Mouse (Mus musculus) heart, embryonic 15.5 days (tissue): ENCODE results near the gene Gas2l2. TPM values are rescaled to one million over a fixed set of nuclear protein-coding genes. Genes with fewer than 3 reads are reported as not detected.

ENCODE experiments used
- ATAC-seq: fragments of 200-750 bp; cut with Nextera tagmentation; replicated peaks from 2 replicates; pipeline ENCODE4 v1.8.0; 2017; ENCODE audit warnings: low read depth, moderate TSS enrichment; ENCODE audit not compliant: insufficient number of reproducible peaks, insufficient read depth, low FRiP score
- H3K27ac ChIP-seq: fragments of 300-500 bp; sonication (generic); 2 replicates; pipeline ENCODE4 v1.5.1; 2015; ENCODE audit warnings: mild to moderate bottlenecking, inconsistent platforms
- H3K27me3 ChIP-seq: fragments of 300-500 bp; sonication (generic); 2 replicates; pipeline ENCODE4 v1.6.1; 2015; ENCODE audit warnings: inconsistent platforms
- H3K36me3 ChIP-seq: fragments of 300-500 bp; sonication (generic); 2 replicates; pipeline ENCODE4 v1.6.1; 2015; ENCODE audit warnings: mild to moderate bottlenecking, inconsistent platforms
- H3K4me1 ChIP-seq: fragments of 300-500 bp; sonication (generic); replicated peaks from 2 replicates; pipeline ENCODE4 v1.6.1; 2015; ENCODE audit warnings: inconsistent platforms
- H3K4me2 ChIP-seq: fragments of 300-500 bp; sonication (generic); 2 replicates; pipeline ENCODE4 v1.6.1; 2015; ENCODE audit warnings: inconsistent platforms, mild to moderate bottlenecking, moderate library complexity
- H3K4me3 ChIP-seq: fragments of 300-500 bp; sonication (generic); 2 replicates; pipeline ENCODE4 v1.5.1; 2015; ENCODE audit warnings: mild to moderate bottlenecking, inconsistent platforms
- H3K9ac ChIP-seq: fragments of 300-500 bp; sonication (generic); 2 replicates; pipeline ENCODE4 v1.6.1; 2015; ENCODE audit warnings: mild to moderate bottlenecking, inconsistent platforms
- H3K9me3 ChIP-seq: fragments of 300-500 bp; sonication (generic); replicated peaks from 2 replicates; pipeline ENCODE4 v1.6.1; 2016; ENCODE audit warnings: inconsistent platforms
- WGBS: fragments of 180-500 bp; shearing (Covaris S2); methylation state at CpG from one replicate; pipeline ENCODE4 v1.1.7; 2015; ENCODE audit warnings: mixed read lengths; 5-methylcytosine and 5-hydroxymethylcytosine counted together
- polyA plus RNA-seq: library from polyadenylated mRNA; unstranded; fragments of >200 nt; fragmentation: Nextera tagmentation; extraction: Ambion mirVana; gene quantifications from 2 replicates; pipeline ENCODE4 v1.2.1, GENCODE M21; 2015

The Gas2l2 gene
- polyA plus RNA-seq, result 0.11 and 0.13 TPM in 2 replicates

DNA sequence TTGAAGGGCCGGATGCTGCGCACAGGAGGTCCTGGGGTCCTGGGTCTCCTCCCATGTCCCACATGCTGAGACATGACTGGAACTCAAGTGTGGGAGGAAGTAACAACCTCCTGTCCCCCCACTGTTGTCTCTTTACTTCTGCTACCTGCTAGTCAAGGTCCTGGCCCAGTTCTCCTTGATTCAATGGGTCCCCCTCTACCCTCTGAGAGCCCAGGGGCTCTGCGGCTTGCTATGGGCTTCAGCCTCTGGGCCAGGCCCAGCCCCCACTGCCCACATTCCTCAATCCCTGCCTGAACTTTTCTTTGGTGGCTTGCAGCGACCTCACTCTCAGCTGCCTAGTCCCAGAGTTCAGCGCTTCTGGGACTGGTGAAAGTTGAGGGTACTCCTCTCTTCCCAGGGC lies at the start of gene Gas2l2:
Gas2l2 (minus strand) TSS at position 101 of the 400 bp plus-strand sequence.
- H3K27me3 ChIP-seq, result peaks cover 38% of the 10 kb centered on the region

DNA sequence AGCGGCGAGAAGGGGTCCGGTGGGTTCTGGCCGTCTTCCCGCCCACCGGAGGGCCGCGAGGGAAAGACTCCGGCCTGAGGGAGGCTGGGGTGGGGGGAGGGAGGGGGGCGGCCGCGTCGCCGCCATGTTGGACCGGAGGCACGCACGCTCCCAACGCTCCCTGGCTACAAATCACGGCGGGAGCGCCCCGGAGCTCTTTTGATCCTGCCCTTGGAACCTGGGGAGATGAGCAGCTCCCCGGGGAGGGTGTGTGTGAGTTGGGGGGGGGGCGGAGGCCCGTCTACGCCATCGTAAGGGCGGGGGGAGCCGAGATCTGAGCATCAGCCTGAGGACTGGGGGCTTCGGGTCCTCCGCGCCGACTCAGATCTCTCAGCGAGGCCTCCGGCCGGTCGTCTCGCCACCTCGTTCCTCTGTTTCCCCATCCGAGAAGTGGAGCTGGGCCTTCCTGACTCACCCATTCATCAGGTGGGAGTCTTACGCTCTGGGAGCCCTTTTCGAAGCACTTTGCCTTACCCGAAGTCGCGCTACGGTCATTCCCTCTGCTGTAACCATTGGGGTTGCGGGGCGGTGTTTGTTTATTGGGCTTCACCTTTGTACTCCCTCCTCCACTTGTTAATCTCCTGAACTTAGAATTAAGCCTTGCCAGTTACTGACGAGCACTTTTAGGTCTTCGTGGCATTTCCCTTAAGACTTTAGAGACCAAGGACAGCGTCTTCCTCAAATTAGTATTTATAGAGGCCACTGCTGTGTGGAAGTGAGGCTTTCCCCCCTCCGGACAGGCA lies 44.2 kb upstream of the Gas2l2 start:
- Histone ChIP-seq H3K9me3 (no peaks in the 10 kb centered on the region), H3K27me3 (no peaks in the 10 kb centered on the region), H3K9ac (peak overlapping the region; percentile 86), H3K4me1 (peaks cover 17% of the 10 kb centered on the region), H3K4me2 (peak overlapping the region; percentile 69), H3K36me3 (peaks cover 7% of the 10 kb centered on the region), H3K27ac (peak overlapping the region; percentile 89), H3K4me3 (peak overlapping the region; percentile 94)
- peak; percentile 77 for ATAC-seq
- WGBS, result under 1% methylated on average over 40 of the region's 52 CpGs

More for the DNA sequence above, at the start of gene Gas2l2:
- no peak for ATAC-seq
- no peak within 1 kb of the TSS for H3K9ac ChIP-seq
- 55% methylated on average over 5 of the region's 5 CpGs for whole genome bisulfite sequencing
- no peaks in the 10 kb centered on the region for H3K36me3 ChIP-seq
- peaks cover 25% of the 10 kb centered on the region for H3K4me1 ChIP-seq
- no peak within 1 kb of the TSS for H3K27ac ChIP-seq
- H3K4me2 ChIP-seq, result peak within 1 kb of the TSS; percentile 18; the same call in 1 of the 2 replicates
- H3K9me3 ChIP-seq, result no peaks in the 10 kb centered on the region
- no peak within 1 kb of the TSS for H3K4me3 ChIP-seq

- H3K27ac ChIP-seq, result peak within 1 kb of the TSS; percentile 89
- peak within 1 kb of the TSS; percentile 86 for H3K9ac ChIP-seq
- peak; percentile 97 for ATAC-seq
- H3K4me1 ChIP-seq, result peaks cover 22% of the 10 kb centered on the region
- H3K36me3 ChIP-seq, result peaks cover 7% of the 10 kb centered on the region
- under 1% methylated on average over 66 of the region's 66 CpGs for WGBS
- peak within 1 kb of the TSS; percentile 94 for H3K4me3 ChIP-seq
- H3K27me3 ChIP-seq, result no peaks in the 10 kb centered on the region
- H3K9me3 ChIP-seq, result no peaks in the 10 kb centered on the region
- H3K4me2 ChIP-seq, result peak within 1 kb of the TSS; percentile 69
These were observed 43.3 kb upstream of the Gas2l2 start, which contains the start of gene Taf15 for GRCm38 (mm10) chr11:83472324-83473234. TSS of gene Taf15 (plus strand) at chr11:83473086.

GRCm38 (mm10) chr11:83471766-83472165 lies 42.5 kb upstream of the Gas2l2 start:
- H3K27me3 ChIP-seq, result no peaks in the 10 kb centered on the region
- no peak overlapping the region for H3K4me3 ChIP-seq
- no peaks in the 10 kb centered on the region for H3K9me3 ChIP-seq
- peaks cover 30% of the 10 kb centered on the region for H3K4me1 ChIP-seq
- H3K27ac ChIP-seq, result no peak overlapping the region
- H3K36me3 ChIP-seq, result peaks cover 4% of the 10 kb centered on the region
- 73% methylated on average over 2 of the region's 2 CpGs for WGBS
- ATAC-seq, result no peak
- peak overlapping the region; percentile 68; the same call in 1 of the 2 replicates for H3K4me2 ChIP-seq
- H3K9ac ChIP-seq, result no peak overlapping the region

- no peaks in the 10 kb centered on the region for H3K36me3 ChIP-seq
- H3K4me2 ChIP-seq, result no peak overlapping the region
- 89% methylated on average over 3 of the region's 3 CpGs for WGBS
- no peaks in the 10 kb centered on the region for H3K9me3 ChIP-seq
- H3K4me3 ChIP-seq, result no peak overlapping the region
- H3K4me1 ChIP-seq, result peaks cover 38% of the 10 kb centered on the region
- H3K27me3 ChIP-seq, result peaks cover 17% of the 10 kb centered on the region
- no peak for ATAC-seq
- no peak overlapping the region for H3K9ac ChIP-seq
- H3K27ac ChIP-seq, result no peak overlapping the region
These were observed 39.5 kb upstream of the Gas2l2 start for GRCm38 (mm10) chr11:83468765-83469164.

- H3K36me3 ChIP-seq, result no peaks in the 10 kb centered on the region
- peak overlapping the region; percentile 62 for H3K27ac ChIP-seq
- 8% methylated on average over 11 of the region's 11 CpGs for WGBS
- H3K9me3 ChIP-seq, result no peaks in the 10 kb centered on the region
- H3K4me3 ChIP-seq, result no peak overlapping the region
- ATAC-seq, result peak; percentile 83
- H3K4me1 ChIP-seq, result peaks cover 43% of the 10 kb centered on the region
- peak overlapping the region; percentile 27; the same call in 1 of the 2 replicates for H3K4me2 ChIP-seq
- H3K27me3 ChIP-seq, result peaks cover 24% of the 10 kb centered on the region
- no peak overlapping the region for H3K9ac ChIP-seq
These were observed 37.9 kb upstream of the Gas2l2 start for GRCm38 (mm10) chr11:83467120-83467652.

GRCm38 (mm10) chr11:83465976-83466375 lies 36.7 kb upstream of the Gas2l2 start:
- Histone ChIP-seq H3K9ac (no peak overlapping the region), H3K9me3 (no peaks in the 10 kb centered on the region), H3K36me3 (no peaks in the 10 kb centered on the region), H3K4me2 (no peak overlapping the region), H3K27ac (peak overlapping the region; percentile 62), H3K4me1 (peaks cover 44% of the 10 kb centered on the region), H3K4me3 (no peak overlapping the region), H3K27me3 (peaks cover 32% of the 10 kb centered on the region)
- WGBS, result 21% methylated on average over 2 of the region's 2 CpGs
- no peak for ATAC-seq

DNA sequence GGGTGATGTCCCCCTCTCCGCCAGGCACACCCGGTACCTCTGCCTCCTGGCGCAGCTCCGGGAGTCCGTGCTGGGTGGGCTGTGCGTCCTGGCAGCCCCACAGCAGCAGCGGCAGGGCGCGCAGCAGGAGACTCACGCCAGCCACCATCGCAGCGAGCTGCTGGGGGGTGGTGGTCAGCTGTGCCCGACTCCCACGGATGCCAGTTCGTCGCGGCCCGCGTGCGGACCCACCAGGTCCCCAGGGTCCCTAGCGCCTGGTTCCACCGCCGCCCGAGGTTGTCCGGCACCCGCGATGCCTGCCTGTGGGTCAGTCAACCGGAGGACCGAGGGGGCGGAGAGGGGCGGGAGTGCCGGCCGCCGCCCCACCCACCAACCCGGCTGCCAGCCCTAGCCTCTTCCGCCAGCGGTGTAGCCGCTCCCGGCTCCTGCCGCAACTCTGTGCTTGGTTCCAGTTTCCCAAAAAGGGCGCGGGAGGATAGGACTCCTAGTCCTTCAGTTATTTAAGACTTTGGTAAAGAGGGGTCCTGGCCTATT lies 33.5 kb upstream of the Gas2l2 start, which contains the start of gene Mmp28:
Mmp28 (minus strand) TSS at position 361 of the 534 bp plus-strand sequence.
- ATAC-seq, result peak; percentile 60; the same call in 1 of the 2 replicates
- H3K27ac ChIP-seq, result peak within 1 kb of the TSS; percentile 4; the same call in 1 of the 2 replicates
- H3K9me3 ChIP-seq, result no peaks in the 10 kb centered on the region
- H3K9ac ChIP-seq, result peak within 1 kb of the TSS; percentile 70
- H3K4me3 ChIP-seq, result peak within 1 kb of the TSS; percentile 73
- peaks cover 32% of the 10 kb centered on the region for H3K27me3 ChIP-seq
- peaks cover 42% of the 10 kb centered on the region for H3K4me1 ChIP-seq
- no peaks in the 10 kb centered on the region for H3K36me3 ChIP-seq
- peak within 1 kb of the TSS; percentile 89 for H3K4me2 ChIP-seq
- under 1% methylated on average over 42 of the region's 42 CpGs for WGBS

DNA sequence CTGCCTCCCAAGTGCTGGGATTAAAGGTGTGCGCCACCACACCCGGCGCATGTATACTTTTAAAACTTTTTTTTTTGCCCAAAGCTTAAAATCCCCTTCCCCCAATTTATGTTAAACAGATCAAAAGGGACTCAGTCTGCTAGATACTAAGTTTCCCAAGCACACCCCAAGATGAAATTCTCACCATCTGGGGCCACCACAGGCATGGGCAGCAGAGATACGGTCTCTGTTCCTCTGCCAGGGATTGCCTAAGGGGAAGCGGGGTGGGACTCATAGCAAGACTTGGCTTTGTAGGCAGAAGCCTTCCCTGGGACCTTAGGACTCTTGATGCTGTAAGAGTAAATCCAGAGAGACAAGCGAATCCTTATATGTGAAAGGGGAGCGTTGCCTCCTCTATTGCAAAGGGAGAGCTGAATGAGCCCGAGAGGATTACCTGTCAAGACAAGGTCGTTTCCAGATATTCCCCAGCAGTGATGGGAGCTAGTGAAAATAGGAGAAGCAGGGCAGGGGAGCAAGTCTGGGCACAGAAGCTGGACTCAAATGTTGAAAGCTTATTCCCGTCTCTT lies 32.3 kb upstream of the Gas2l2 start:
- H3K27me3 ChIP-seq, result peaks cover 32% of the 10 kb centered on the region
- H3K4me3 ChIP-seq, result peak overlapping the region; percentile 73
- WGBS, result 72% methylated on average over 10 of the region's 10 CpGs
- no peaks in the 10 kb centered on the region for H3K36me3 ChIP-seq
- peaks cover 36% of the 10 kb centered on the region for H3K4me1 ChIP-seq
- H3K27ac ChIP-seq, result no peak overlapping the region
- no peak overlapping the region for H3K9ac ChIP-seq
- no peaks in the 10 kb centered on the region for H3K9me3 ChIP-seq
- peak overlapping the region; percentile 89 for H3K4me2 ChIP-seq
- no peak for ATAC-seq

DNA sequence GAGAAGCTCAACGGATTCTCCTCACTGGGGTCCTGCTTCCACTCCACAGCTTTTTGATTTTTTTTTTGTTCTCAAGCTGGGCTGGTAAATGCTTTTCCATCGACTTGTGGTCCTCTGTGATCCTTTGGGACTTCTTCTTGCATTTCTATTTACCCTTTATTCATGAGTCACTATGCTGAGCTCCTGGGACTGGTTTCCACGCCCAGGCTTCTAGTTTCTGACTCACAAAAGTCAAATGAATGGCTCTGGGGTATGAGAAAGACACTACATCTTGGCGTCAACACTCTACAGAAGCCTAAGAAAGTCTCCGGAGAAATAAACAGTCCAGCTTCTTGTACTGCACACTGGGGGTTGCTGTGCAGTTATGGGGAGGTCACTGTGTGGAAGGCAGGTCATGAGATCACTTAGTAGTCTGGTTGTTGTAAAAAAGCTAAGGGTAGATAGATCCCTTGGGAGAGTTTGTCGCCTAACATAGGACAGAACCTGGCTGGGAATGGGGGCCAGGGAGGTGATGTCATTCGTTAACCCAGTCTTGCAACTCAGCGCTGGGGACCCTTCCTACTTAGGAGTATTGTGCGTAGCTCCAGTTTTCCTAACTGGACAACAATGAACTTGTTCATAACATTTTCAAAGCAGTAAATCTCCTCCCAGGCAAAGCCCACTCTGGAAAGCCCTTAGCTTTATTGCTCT lies 28.8 kb upstream of the Gas2l2 start:
- peaks cover 8% of the 10 kb centered on the region; the same call in 1 of the 2 replicates for H3K27me3 ChIP-seq
- H3K9ac ChIP-seq, result no peak overlapping the region
- H3K9me3 ChIP-seq, result no peaks in the 10 kb centered on the region
- H3K36me3 ChIP-seq, result no peaks in the 10 kb centered on the region
- 54% methylated on average over 9 of the region's 9 CpGs for WGBS
- no peak for ATAC-seq
- H3K4me2 ChIP-seq, result no peak overlapping the region
- peaks cover 39% of the 10 kb centered on the region for H3K4me1 ChIP-seq
- no peak overlapping the region for H3K4me3 ChIP-seq
- no peak overlapping the region; the same call in 1 of the 2 replicates for H3K27ac ChIP-seq
